Mouse (Mus musculus) embryonic facial prominence, embryonic 10.5 days (tissue): ENCODE results near the gene Aplf. TPM values are rescaled to one million over a fixed set of nuclear protein-coding genes. Genes with fewer than 3 reads are reported as not detected.

ENCODE experiments used
- DNase-seq: peaks from one replicate; pipeline ENCODE4 v3.0.0-alpha.2; 2017; ENCODE audit warnings: low spot score
- H3K27ac ChIP-seq: fragments of 300-500 bp; sonication (generic); replicated peaks from 2 replicates; pipeline ENCODE4 v1.5.1; 2016; ENCODE audit warnings: mild to moderate bottlenecking
- H3K27me3 ChIP-seq: fragments of 300-500 bp; sonication (generic); replicated peaks from 2 replicates; pipeline ENCODE4 v1.6.1; 2016; ENCODE audit warnings: low read depth, mild to moderate bottlenecking; ENCODE audit not compliant: poor library complexity, severe bottlenecking
- H3K36me3 ChIP-seq: fragments of 300-500 bp; sonication (generic); replicated peaks from 2 replicates; pipeline ENCODE4 v1.6.1; 2016; ENCODE audit warnings: mild to moderate bottlenecking, moderate library complexity
- H3K4me1 ChIP-seq: fragments of 300-500 bp; sonication (generic); 2 replicates; pipeline ENCODE4 v1.6.1; 2016
- H3K4me3 ChIP-seq: fragments of 300-500 bp; sonication (generic); 2 replicates; pipeline ENCODE4 v1.5.1; 2016; ENCODE audit warnings: mild to moderate bottlenecking, moderate library complexity
- H3K9me3 ChIP-seq: fragments of 300-500 bp; sonication (generic); 2 replicates; pipeline ENCODE4 v1.6.1; 2016; ENCODE audit warnings: mild to moderate bottlenecking
- WGBS: fragments of 180-500 bp; shearing (Covaris S2); methylation state at CpG from one replicate; pipeline ENCODE4 v1.1.7; 2016; 5-methylcytosine and 5-hydroxymethylcytosine counted together
- polyA plus RNA-seq: library from polyadenylated mRNA; unstranded; fragments of >200 nt; fragmentation: Nextera tagmentation; extraction: Ambion mirVana; gene quantifications from 2 replicates; pipeline ENCODE4 v1.2.1, GENCODE M21; 2016

Aplf gene
- polyA plus RNA-seq, 1 experiment from 2014 or later: 12.9 TPM

DNA sequence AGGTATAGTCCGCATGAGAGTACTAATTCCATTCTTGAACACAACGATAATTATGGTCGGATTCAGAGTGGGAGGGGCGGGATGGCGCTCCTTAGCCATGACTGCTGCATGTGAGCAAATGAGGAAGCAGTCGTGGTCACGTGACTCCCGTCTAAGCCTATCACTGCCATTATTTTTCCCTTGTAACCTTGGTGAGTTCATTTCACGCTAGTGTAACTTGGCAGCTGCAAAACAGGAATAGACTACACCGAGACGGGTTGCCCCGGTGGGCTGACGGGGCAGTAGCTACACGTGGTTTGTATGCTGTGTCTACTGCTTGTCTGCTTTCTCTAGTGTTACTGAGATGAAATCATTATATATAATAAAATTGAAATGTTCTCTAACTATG lies 56.3 kb downstream of the Aplf start:
- peaks cover 11% of the 10 kb centered on the region for H3K4me1 ChIP-seq
- no peaks in the 10 kb centered on the region for H3K36me3 ChIP-seq
- no peak overlapping the region for H3K27ac ChIP-seq
- no peaks in the 10 kb centered on the region for H3K9me3 ChIP-seq
- H3K27me3 ChIP-seq: no peaks in the 10 kb centered on the region
- 88% methylated on average over 14 of the region's 14 CpGs for WGBS
- no peak overlapping the region for H3K4me3 ChIP-seq
- DNase-seq: peak; percentile 21

DNA sequence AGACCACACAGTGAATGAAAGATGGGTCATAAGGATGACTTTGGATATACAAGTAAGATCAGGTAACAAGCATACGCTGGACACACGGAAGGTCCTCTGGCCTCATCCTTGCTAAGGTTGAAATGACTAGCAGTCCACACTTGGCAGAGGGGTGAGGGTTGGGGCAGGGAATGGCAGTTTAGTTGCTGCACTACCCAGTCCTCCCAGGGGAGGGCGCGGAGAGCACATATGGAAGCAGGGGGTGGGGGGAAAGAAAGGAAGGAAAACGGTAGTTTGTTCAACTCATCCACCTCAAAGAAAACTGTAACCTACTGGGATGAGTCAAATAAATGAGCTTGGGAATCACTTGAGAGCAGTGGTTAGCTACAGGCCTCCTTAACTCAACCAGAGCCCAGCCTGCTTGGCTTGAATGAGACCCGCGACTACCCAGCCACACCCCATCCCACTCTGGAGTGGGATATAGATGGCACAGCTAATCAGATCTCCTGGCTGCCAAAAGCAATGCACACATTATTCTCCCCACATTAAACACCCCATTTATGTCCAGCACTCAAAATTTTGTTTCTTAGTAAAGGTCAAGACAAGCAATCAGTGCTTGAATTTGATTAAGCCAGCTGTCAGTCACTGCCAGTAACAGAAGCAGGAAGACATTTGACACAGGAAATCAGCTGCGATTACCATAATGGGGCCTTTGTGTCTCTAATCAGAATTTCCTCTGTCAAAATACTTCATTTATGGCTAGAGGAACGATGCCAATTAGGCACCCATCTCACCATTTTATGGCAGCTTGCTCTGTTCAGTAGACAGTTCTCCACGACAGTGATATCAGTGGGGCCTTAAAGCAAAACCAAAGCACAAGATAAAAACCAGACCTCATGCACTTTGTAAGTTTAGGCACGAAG lies 56.9 kb downstream of the Aplf start:
- Histone ChIP-seq H3K27ac (no peak overlapping the region), H3K9me3 (no peaks in the 10 kb centered on the region), H3K4me1 (peaks cover 11% of the 10 kb centered on the region), H3K36me3 (no peaks in the 10 kb centered on the region), H3K27me3 (no peaks in the 10 kb centered on the region), H3K4me3 (no peak overlapping the region)
- peak; percentile 65 for DNase-seq
- WGBS: 50% methylated on average over 11 of the region's 11 CpGs

GRCm38 (mm10) chr6:87599825-87600224 lies 72.2 kb downstream of the Aplf start:
- DNase-seq: no peak
- no peak overlapping the region for H3K27ac ChIP-seq
- no peak overlapping the region for H3K4me3 ChIP-seq
- no peaks in the 10 kb centered on the region for H3K36me3 ChIP-seq
- H3K9me3 ChIP-seq: no peaks in the 10 kb centered on the region
- H3K27me3 ChIP-seq: no peaks in the 10 kb centered on the region
- H3K4me1 ChIP-seq: peaks cover 8% of the 10 kb centered on the region; the same call in 1 of the 2 replicates

GRCm38 (mm10) chr6:87597116-87597833 lies 74.7 kb downstream of the Aplf start:
- Histone ChIP-seq H3K27me3 (no peaks in the 10 kb centered on the region), H3K4me3 (no peak overlapping the region), H3K4me1 (peaks cover 8% of the 10 kb centered on the region; the same call in 1 of the 2 replicates), H3K9me3 (no peaks in the 10 kb centered on the region), H3K36me3 (no peaks in the 10 kb centered on the region), H3K27ac (no peak overlapping the region)
- peak; percentile 51 for DNase-seq
- WGBS: 47% methylated on average over 10 of the region's 10 CpGs

DNA sequence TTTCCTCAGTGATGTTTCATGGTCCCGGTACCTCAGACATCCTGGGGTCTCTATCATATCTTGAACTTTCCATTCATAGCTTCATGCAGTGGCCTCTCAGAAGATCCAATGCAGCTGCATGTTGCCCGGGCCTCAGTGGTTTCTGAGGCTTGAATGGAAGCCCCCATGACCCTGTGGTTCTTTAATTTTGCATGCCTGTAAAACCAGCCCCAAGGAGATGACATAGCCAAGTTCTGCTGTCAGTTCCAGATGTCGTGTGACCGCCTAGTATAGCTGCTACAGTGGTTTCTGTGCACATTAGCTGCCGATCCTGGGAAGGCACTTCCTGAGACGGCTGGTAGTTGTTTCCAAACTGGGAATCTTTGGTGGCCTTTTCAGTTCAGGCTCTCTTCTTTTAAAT lies 77.8 kb downstream of the Aplf start:
- DNase-seq: no peak
- 77% methylated on average over 6 of the region's 6 CpGs for whole genome bisulfite sequencing
- peaks cover 17% of the 10 kb centered on the region for H3K27me3 ChIP-seq
- H3K4me3 ChIP-seq: no peak overlapping the region
- peaks cover 26% of the 10 kb centered on the region for H3K4me1 ChIP-seq
- H3K36me3 ChIP-seq: no peaks in the 10 kb centered on the region
- no peaks in the 10 kb centered on the region for H3K9me3 ChIP-seq
- no peak overlapping the region for H3K27ac ChIP-seq

DNA sequence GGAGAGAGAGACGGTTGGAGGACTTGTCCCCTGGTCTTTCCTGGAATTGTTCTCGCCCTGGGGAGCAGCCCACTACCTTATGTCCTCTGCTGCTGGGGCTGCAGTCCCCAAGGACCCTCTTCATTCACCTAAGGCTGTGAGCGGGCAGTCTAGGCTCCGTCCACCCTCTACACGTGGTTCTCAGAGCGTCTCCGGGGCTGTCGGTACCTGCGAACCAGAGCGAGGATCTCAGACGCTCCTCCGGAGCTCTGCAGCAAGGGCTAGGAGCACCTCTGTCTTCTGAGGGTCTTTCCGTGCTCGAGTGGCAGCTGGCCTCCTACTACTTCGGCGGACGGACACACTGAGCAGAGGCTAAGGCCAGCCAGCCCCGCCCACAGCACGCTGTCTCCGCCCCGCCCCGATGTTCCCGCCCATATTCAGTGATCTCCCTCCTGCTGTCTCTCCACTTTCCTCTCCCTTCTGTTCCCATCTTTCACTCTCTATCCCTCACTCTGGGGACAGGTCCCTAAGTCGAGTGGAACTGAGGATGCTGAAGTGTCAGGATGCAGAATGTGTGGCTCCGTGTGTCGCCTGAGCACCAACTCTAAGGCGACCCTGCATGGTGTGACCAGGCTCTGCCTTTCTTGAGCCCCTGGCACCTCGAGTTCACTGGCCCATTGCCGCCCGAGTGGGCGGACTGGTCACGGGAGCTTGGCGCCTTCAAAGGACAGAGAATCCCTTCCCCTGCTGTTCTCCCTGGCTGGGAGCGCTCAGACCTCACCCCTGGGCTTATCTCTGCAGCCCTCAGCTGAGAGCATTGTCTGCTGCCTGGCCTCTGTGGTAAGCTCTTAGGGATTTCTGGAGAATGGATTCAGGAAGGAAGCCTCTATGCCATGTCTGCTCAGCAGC lies 81.4 kb downstream of the Aplf start, which contains the start of gene Prokr1:
Gene Prokr1 (minus strand): TSS at position 350 of the 888 bp plus-strand sequence.
- peaks cover 41% of the 10 kb centered on the region for H3K27me3 ChIP-seq
- peak within 1 kb of the TSS; percentile 81 for H3K27ac ChIP-seq
- DNase-seq: peak; percentile 82
- WGBS: under 1% methylated on average over 34 of the region's 34 CpGs
- H3K4me1 ChIP-seq: peaks cover 24% of the 10 kb centered on the region
- no peaks in the 10 kb centered on the region for H3K36me3 ChIP-seq
- peak within 1 kb of the TSS; percentile 68 for H3K4me3 ChIP-seq
- no peaks in the 10 kb centered on the region for H3K9me3 ChIP-seq

- DNase-seq: no peak
- no peaks in the 10 kb centered on the region for H3K9me3 ChIP-seq
- H3K4me3 ChIP-seq: peak overlapping the region; percentile 68
- 12% methylated on average over 12 of the region's 12 CpGs for WGBS
- H3K27me3 ChIP-seq: peaks cover 41% of the 10 kb centered on the region
- peak overlapping the region; percentile 81; the same call in 1 of the 2 replicates for H3K27ac ChIP-seq
- H3K4me1 ChIP-seq: peaks cover 24% of the 10 kb centered on the region
- no peaks in the 10 kb centered on the region for H3K36me3 ChIP-seq
Observed at GRCm38 (mm10) chr6:87589718-87590393, 82.1 kb downstream of the Aplf start.

GRCm38 (mm10) chr6:87583991-87584390 lies 88.0 kb downstream of the Aplf start:
- Histone ChIP-seq H3K27ac (no peak overlapping the region), H3K9me3 (no peaks in the 10 kb centered on the region), H3K36me3 (no peaks in the 10 kb centered on the region), H3K4me3 (no peak overlapping the region), H3K4me1 (peaks cover 9% of the 10 kb centered on the region; the same call in 1 of the 2 replicates), H3K27me3 (peaks cover 23% of the 10 kb centered on the region)
- WGBS: 83% methylated on average over 7 of the region's 7 CpGs
- DNase-seq: no peak

GRCm38 (mm10) chr6:87583183-87583611 lies 88.8 kb downstream of the Aplf start:
- Histone ChIP-seq H3K4me1 (peaks cover 9% of the 10 kb centered on the region; the same call in 1 of the 2 replicates), H3K9me3 (no peaks in the 10 kb centered on the region), H3K27ac (no peak overlapping the region), H3K36me3 (no peaks in the 10 kb centered on the region), H3K4me3 (no peak overlapping the region), H3K27me3 (peaks cover 15% of the 10 kb centered on the region)
- no peak for DNase-seq
- WGBS: 83% methylated on average over 1 of the region's 1 CpGs

DNA sequence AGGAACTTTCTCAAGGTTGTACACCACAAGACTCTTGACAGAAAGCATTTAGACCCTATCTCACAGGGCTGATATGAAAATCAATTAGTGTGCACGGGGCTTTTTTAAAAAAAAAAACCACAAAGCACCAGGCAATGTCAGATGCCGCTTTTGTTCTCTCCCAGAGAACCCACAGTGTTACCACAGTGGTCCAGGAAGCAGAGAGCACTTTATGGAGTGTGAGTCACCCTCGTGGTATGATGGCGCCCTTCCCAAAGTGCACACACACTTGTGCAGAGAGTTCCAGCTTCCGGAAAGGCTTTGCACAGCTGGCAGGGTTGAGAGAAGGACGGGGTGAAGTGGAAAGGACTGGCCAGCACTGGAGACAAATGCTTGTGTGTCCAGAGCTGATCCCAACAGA lies 89.5 kb downstream of the Aplf start:
- WGBS: 85% methylated on average over 6 of the region's 6 CpGs
- H3K4me1 ChIP-seq: peaks cover 9% of the 10 kb centered on the region; the same call in 1 of the 2 replicates
- DNase-seq: no peak
- H3K27ac ChIP-seq: no peak overlapping the region
- peaks cover 8% of the 10 kb centered on the region; the same call in 1 of the 2 replicates for H3K27me3 ChIP-seq
- H3K9me3 ChIP-seq: no peaks in the 10 kb centered on the region
- H3K36me3 ChIP-seq: no peaks in the 10 kb centered on the region
- no peak overlapping the region for H3K4me3 ChIP-seq

DNA sequence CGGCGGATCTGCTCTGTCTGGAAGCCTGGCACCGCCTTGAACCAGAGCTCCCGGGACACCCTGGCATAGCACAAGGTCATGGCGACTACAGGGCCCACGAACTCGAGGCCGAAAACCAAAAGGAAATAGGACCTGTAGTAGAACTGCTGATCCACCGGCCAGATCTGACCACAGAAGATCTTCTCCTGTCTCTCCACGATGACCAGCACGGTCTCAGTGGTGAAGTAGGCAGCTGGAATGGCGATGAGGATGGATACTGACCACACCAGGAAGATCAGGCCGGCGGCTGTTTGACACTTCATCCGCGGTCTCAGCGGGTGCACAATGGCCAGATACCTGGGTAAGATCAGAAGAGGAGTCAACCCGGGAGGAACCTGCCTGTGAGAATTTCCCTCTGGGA lies 90.4 kb downstream of the Aplf start:
- H3K36me3 ChIP-seq: no peaks in the 10 kb centered on the region
- H3K27ac ChIP-seq: no peak overlapping the region
- H3K4me1 ChIP-seq: peaks cover 7% of the 10 kb centered on the region
- no peaks in the 10 kb centered on the region for H3K9me3 ChIP-seq
- no peaks in the 10 kb centered on the region for H3K27me3 ChIP-seq
- DNase-seq: no peak
- H3K4me3 ChIP-seq: no peak overlapping the region
- 88% methylated on average over 18 of the region's 18 CpGs for WGBS
